Comparison of ENCODE assay signal across 8 mouse cellular contexts in genomic region chr13:80883649-80884376, GRCm38 (mm10). TPM values are rescaled to one million over a fixed set of nuclear protein-coding genes. Genes with fewer than 3 reads are reported as not detected.
DNase-seq lines count a peak whose midpoint lies in the region; ATAC-seq and TF ChIP-seq lines count a peak whose summit lies in the region.

No protein-coding gene starts in this region.

- no peak for ATAC-seq in intestine, postnatal 0 days
- no peak for ATAC-seq in midbrain, embryonic 12.5 days (ENCODE audit: low FRiP score, low read depth)

- peak overlapping the region; percentile 100 for H3K9ac ChIP-seq in intestine, postnatal 0 days (ENCODE audit: low read depth, low read length)
- H3K9ac ChIP-seq in midbrain, embryonic 12.5 days (replicated peaks), result peak overlapping the region; percentile 99

- peak overlapping the region; percentile 81 for H3K4me3 ChIP-seq in forebrain, embryonic 10.5 days
- H3K4me3 ChIP-seq in intestine, postnatal 0 days (ENCODE audit: low read depth, low read length), result peak overlapping the region; percentile 63
- peak overlapping the region; percentile 87 for H3K4me3 ChIP-seq in midbrain, embryonic 12.5 days

- intact Hi-C loops in left cerebral cortex, postnatal 14 days (cut with DNase I), result loop anchor here (5.0 to 10.0 kb wide), 3 partner anchors 428 to 771 kb away; partner anchors contain the start of gene Lysmd3
- intact Hi-C loops in left cerebral cortex, postnatal 36 days (cut with DNase I), result loop anchor here (2.0 to 5.0 kb wide), 6 partner anchors 79 to 828 kb away; partner anchors contain the start of genes Lysmd3, Mblac2 and Polr3g

- peak overlapping the region; percentile 70 for H3K4me2 ChIP-seq in intestine, postnatal 0 days (replicated peaks; ENCODE audit: low read depth)
- H3K4me2 ChIP-seq in midbrain, embryonic 12.5 days (replicated peaks), result peak overlapping the region; percentile 52

- peak; percentile 26 for DNase-seq in left cerebral cortex, postnatal 14 days (ENCODE audit: low spot score in 2 of 2)
- no peak for DNase-seq in left cerebral cortex, postnatal 36 days (ENCODE audit: low spot score in 2 of 2)
- peak; percentile 52 for DNase-seq in Muller cell, postnatal 12 days (ENCODE audit: inconsistent ontology term)
- peak; percentile 27 for DNase-seq in forebrain, embryonic 10.5 days (ENCODE audit: extremely low spot score, low spot score)
- DNase-seq in right cerebral cortex, postnatal 10 days (ENCODE audit: low spot score in 2 of 2), result no peak
- no peak for DNase-seq in testis, postnatal 10 days (ENCODE audit: low spot score)

- no peaks in the 10 kb centered on the region for H3K9me3 ChIP-seq in forebrain, embryonic 10.5 days
- no peaks in the 10 kb centered on the region for H3K9me3 ChIP-seq in intestine, postnatal 0 days (ENCODE audit: control insufficient read depth)
- H3K9me3 ChIP-seq in midbrain, embryonic 12.5 days, result no peaks in the 10 kb centered on the region

- TF ChIP-seq CTCF in intestine, postnatal 0 days (IDR thresholded peaks at IDR 0.05; ENCODE audit: low read depth), result no peak

- under 1% methylated on average over 23 of the region's 23 CpGs for WGBS in forebrain, embryonic 10.5 days
- WGBS in intestine, postnatal 0 days, result under 1% methylated on average over 23 of the region's 23 CpGs
- WGBS in midbrain, embryonic 12.5 days, result under 1% methylated on average over 23 of the region's 23 CpGs

- H3K27ac ChIP-seq in forebrain, embryonic 10.5 days, result peak overlapping the region; percentile 100
- peak overlapping the region; percentile 100 for H3K27ac ChIP-seq in intestine, postnatal 0 days (ENCODE audit: low read depth, low read length)
- H3K27ac ChIP-seq in midbrain, embryonic 12.5 days (replicated peaks), result peak overlapping the region; percentile 100

- peaks cover 14% of the 10 kb centered on the region for H3K36me3 ChIP-seq in forebrain, embryonic 10.5 days (replicated peaks)
- H3K36me3 ChIP-seq in intestine, postnatal 0 days (ENCODE audit: control insufficient read depth, insufficient read depth), result no peaks in the 10 kb centered on the region
- peaks cover 9% of the 10 kb centered on the region for H3K36me3 ChIP-seq in midbrain, embryonic 12.5 days

- H3K4me1 ChIP-seq in forebrain, embryonic 10.5 days, result peaks cover 14% of the 10 kb centered on the region
- no peaks in the 10 kb centered on the region for H3K4me1 ChIP-seq in intestine, postnatal 0 days (replicated peaks; ENCODE audit: control insufficient read depth, insufficient read depth, low read length)
- H3K4me1 ChIP-seq in midbrain, embryonic 12.5 days, result peaks cover 6% of the 10 kb centered on the region

- no peaks in the 10 kb centered on the region for H3K27me3 ChIP-seq in forebrain, embryonic 10.5 days (ENCODE audit: poor library complexity, severe bottlenecking)
- no peaks in the 10 kb centered on the region for H3K27me3 ChIP-seq in intestine, postnatal 0 days (replicated peaks; ENCODE audit: control insufficient read depth, insufficient read depth, low read length)
- H3K27me3 ChIP-seq in midbrain, embryonic 12.5 days, result no peaks in the 10 kb centered on the region

RNA-seq across cellular contexts. Expression of gene Arrdc3, which starts 0.6 kb away (rescaled TPM):
- total RNA-seq in left cerebral cortex, postnatal 14 days (2021), result 10 to 100 TPM; 28.1 to 30.2 TPM
- total RNA-seq in left cerebral cortex, postnatal 36 days (2021), result 10 to 100 TPM; 37.0 to 39.8 TPM
- 45.0 and 48.8 TPM in 2 replicates for polyA plus RNA-seq in forebrain, embryonic 10.5 days (2016; fragmentation: Nextera tagmentation; extraction: Ambion mirVana)
- polyA plus RNA-seq in intestine, postnatal 0 days (2015; fragmentation: Nextera tagmentation; extraction: Ambion mirVana), result 21.5 and 22.0 TPM in 2 replicates
- 56.3 and 63.0 TPM in 2 replicates for polyA plus RNA-seq in midbrain, embryonic 12.5 days (2016; fragmentation: Nextera tagmentation; extraction: Ambion mirVana)

Comparison
In these comparisons a context has a peak if more than half of its experiments do, and no peak if none do; other contexts are left out.
1. DNase-seq: peak in left cerebral cortex, postnatal 14 days (2 of 2), Muller cell, postnatal 12 days (single experiment) and forebrain, embryonic 10.5 days (single experiment); none in left cerebral cortex, postnatal 36 days (0 of 2), right cerebral cortex, postnatal 10 days (0 of 2) and testis, postnatal 10 days (single experiment).
2. Peak in every context shown above with its lines, with median percentiles within 50 percentile points of each other: H3K27ac ChIP-seq and H3K4me3 ChIP-seq.